Mouse (Mus musculus) layer of hippocampus, adult 2 months (tissue): ENCODE measurements at regions not wholly inside any gene's neighbourhood (a gene's known extent, or its start where the extent isn't known, plus 50 kb on each side); places are given as distances from the start of the nearest gene placed in this dataset.

Experiments used
- DNase-seq, 2 experiments: peaks; one replicate each; pipeline ENCODE4 v3.0.0; 2022; ENCODE audit warnings: low spot score in 2 of 2
- H3K27ac ChIP-seq: fragments of 200-600 bp; 2 replicates; pipeline ENCODE4 v1.8.1; 2022
- H3K4me3 ChIP-seq: fragments of 200-600 bp; 2 replicates; pipeline ENCODE4 v1.8.1; 2022; ENCODE audit warnings: mild to moderate bottlenecking
- CTCF ChIP-seq: fragments of 200-600 bp; conservative IDR thresholded peaks from 2 replicates; pipeline ENCODE4 v1.8.1; 2022; ENCODE audit warnings: antibody characterized with exemption, mild to moderate bottlenecking, moderate library complexity

DNA sequence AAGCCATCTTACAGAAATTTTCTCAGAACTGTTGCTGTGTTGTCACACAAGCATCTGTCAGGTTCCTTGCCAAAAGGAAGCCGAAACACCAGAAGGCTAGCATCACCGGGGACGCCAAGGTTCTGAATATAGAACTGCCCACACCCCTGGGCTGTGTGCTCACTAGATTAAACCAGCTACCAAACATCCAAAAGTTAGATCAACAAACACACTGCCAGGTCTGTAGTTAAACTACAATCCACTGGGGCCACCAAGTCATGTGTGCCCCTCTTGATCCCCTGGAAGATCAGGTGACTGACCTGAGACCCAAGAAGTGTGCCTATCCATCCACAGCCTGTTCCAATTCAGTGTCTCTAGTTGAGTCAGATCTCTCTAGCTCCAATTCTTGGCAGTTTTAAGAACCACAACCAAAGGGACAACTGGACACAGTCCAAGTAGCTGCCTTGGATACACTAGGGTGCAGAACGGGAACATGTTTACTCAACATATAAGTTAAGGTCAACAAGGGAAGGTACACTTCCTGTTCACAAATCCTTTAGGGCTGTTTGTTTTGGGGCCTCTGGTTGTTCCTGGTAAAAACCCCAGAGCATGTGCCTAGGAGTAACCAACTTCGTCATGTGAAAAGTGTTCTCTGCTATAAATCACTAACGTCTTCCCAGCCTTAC is 232.0 kb upstream of the Ppargc1a start:
- Histone ChIP-seq H3K27ac (no peak overlapping the region), H3K4me3 (no peak overlapping the region)
- TF ChIP-seq CTCF = no peak
- no peak for DNase-seq

DNA sequence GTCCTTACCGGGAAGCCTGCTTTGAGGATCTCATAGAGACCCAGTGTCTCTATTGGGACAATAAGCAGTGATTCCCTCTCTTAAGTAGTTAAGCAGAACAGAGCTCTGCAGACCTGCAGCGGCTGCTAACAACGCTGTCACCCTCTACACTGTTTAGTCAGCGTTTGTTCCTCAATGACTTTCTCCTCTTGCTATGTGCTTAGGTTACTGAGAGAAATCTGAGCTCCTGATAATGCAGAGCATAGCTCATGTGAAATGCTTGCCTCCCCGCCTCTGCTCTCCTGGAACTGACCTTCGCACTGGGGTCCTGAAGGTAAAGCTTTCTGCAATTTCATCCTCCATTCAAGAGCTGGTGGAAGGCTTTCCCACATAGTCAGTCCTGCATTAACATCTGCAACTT is 226.6 kb upstream of the Ppargc1a start:
- no peak overlapping the region for H3K4me3 ChIP-seq
- TF ChIP-seq CTCF = no peak
- no peak overlapping the region for H3K27ac ChIP-seq
- DNase-seq = no peak

GRCm38 (mm10) chr5:51792950-51793349 is 225.4 kb upstream of the Ppargc1a start:
- no peak for DNase-seq
- TF ChIP-seq CTCF = no peak
- no peak overlapping the region for H3K27ac ChIP-seq
- no peak overlapping the region for H3K4me3 ChIP-seq

DNA sequence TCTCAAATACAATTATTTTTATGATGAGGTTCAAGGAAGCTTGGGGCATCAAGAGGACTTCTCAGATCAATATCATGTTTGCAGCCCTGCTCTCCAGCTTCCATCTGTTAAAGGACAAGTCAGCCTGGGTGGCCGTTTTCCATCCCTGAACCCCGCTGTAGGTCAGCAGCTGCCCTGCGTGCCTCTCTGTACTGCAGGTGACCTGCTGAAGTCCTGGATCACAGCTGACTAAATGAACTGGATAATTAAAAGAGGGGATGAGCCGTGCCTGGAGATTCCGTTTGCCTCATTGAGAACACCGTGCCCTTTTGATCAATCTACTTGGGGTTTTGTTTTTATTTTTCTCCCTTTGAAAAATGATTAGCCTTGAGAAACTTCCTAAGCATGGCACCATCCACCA is 221.2 kb upstream of the Ppargc1a start:
- Histone ChIP-seq H3K4me3 (no peak overlapping the region), H3K27ac (no peak overlapping the region)
- TF ChIP-seq CTCF = no peak
- no peak for DNase-seq

DNA sequence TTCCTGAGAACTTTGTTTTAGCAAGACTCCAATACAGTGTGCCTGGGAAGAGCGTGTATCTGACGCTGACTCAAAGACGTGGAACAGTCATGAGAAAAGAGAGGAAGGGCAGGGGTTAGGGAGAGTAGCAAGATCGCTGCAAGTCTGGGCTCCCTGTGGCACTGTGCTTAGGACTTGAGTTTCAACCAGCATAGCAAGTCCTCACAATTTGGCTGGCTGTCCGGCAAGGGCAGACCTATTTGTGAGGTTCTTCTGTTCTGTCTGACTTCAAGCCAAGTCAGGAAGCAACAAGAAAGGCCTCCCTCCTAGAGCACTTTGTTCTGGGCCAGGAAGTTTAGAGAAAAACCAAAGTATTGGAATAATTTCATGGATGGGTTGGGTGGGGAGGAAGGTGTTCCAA is 216.0 kb upstream of the Ppargc1a start:
- Histone ChIP-seq H3K27ac (peak overlapping the region; percentile 79), H3K4me3 (no peak overlapping the region)
- DNase-seq = peak in 1 of 2 experiments; percentile 44
- no peak for TF ChIP-seq CTCF

- no peak overlapping the region for H3K4me3 ChIP-seq
- DNase-seq = no peak
- no peak for TF ChIP-seq CTCF
- H3K27ac ChIP-seq = peak overlapping the region; percentile 79
These were observed 215.6 kb upstream of the Ppargc1a start for GRCm38 (mm10) chr5:51783099-51783498.

GRCm38 (mm10) chr5:51775502-51776145 is 208.1 kb upstream of the Ppargc1a start:
- H3K4me3 ChIP-seq = no peak overlapping the region
- peak; percentile 42 to 63 for DNase-seq
- TF ChIP-seq CTCF = no peak
- H3K27ac ChIP-seq = peak overlapping the region; percentile 68

DNA sequence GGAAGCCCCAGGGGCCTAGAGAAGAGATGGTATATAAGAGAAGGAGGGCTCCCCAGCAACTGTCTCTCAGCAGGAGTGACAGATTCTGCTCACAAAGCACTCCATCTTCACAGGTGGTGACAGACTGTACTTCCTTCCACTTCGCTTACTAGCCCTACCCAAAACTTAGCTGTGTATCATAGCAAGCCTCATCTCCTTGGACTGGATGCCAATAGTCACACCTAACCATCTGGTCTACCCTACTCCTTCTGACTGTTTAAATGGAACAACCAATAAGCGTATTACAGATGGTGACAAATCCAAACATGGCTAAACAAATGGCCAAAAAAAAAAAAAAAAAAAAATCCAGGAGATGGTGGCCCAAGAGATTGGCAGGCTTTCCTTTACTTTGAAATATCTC is 204.1 kb upstream of the Ppargc1a start:
- TF ChIP-seq CTCF = no peak
- Histone ChIP-seq H3K27ac (no peak overlapping the region), H3K4me3 (no peak overlapping the region)
- peak in 1 of 2 experiments; percentile 23 for DNase-seq

DNA sequence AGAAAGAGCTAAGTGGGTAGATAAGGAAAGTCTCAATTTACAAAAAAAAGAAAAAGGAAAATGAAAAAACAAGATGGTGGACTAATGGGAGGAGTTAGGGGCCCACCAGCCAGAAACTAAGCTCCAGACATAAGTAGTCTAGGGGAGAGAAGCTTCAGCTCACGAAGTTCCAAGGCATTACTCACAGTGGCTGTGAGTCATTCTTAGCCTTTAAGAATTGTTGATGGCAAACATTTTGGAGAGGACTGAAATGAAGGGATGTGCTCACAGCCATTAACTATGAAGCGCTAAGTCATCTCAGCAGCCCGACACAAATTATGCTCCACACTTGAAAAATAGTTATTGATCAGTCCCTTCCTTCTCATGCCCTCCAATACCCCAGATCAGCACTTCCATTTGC is 198.6 kb upstream of the Ppargc1a start:
- Histone ChIP-seq H3K4me3 (no peak overlapping the region), H3K27ac (no peak overlapping the region)
- no peak for TF ChIP-seq CTCF
- no peak for DNase-seq

DNA sequence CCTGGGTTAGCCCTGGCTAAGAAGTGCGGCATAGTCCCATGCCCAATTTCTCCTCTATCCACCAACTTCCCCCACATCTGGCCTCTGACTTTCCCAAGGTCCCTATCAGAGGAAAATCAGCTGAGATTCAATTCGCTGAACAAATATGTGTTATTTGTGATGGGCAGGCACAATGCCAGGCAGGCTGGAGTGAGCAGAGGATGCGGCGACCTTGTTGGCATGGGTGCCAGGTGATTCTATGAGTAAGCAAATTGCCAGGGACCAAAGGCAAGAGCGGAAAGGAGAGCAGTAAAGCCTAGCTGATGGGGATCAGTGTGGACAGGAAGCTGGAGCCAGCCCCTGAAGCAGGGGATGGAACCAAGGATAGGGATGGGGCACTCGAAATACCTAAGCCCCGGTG is 196.9 kb upstream of the Ppargc1a start:
- Histone ChIP-seq H3K4me3 (no peak overlapping the region), H3K27ac (no peak overlapping the region)
- TF ChIP-seq CTCF = no peak
- DNase-seq = no peak

- no peak for DNase-seq
- TF ChIP-seq CTCF = no peak
- H3K27ac ChIP-seq = no peak overlapping the region
These were observed 196.1 kb upstream of the Ppargc1a start for GRCm38 (mm10) chr5:51763599-51763998.

GRCm38 (mm10) chr5:51762352-51762751 is 194.8 kb upstream of the Ppargc1a start:
- no peak for DNase-seq

More at GRCm38 (mm10) chr5:51763599-51763998, 196.1 kb upstream of the Ppargc1a start:
- no peak overlapping the region for H3K4me3 ChIP-seq

GRCm38 (mm10) chr5:51758289-51758688 is 190.8 kb upstream of the Ppargc1a start:
- TF ChIP-seq CTCF = no peak
- Histone ChIP-seq H3K4me3 (no peak overlapping the region), H3K27ac (no peak overlapping the region)
- no peak for DNase-seq

More at GRCm38 (mm10) chr5:51762352-51762751, 194.8 kb upstream of the Ppargc1a start:
- H3K27ac ChIP-seq = no peak overlapping the region
- TF ChIP-seq CTCF = no peak
- H3K4me3 ChIP-seq = no peak overlapping the region

DNA sequence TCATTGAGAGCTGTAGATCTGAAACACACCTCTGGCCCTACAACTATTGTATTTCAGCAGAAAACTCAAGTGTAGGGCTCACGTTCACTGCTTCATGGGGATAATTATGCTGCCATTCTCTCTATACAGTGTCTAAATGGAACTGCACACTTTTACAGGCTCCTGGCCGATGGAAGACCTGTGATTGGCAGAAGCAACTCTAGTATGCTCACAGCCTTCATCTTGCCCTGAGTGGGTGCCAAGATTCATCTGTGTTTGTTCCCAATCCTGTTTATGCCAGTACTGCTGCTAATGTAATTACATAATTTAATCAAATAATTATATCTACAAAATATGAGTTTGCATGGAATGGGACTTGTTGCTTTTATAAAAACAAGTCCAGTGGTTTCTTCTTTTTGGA is 190.3 kb upstream of the Ppargc1a start:
- DNase-seq = no peak
- H3K27ac ChIP-seq = no peak overlapping the region
- no peak overlapping the region for H3K4me3 ChIP-seq
- no peak for TF ChIP-seq CTCF

GRCm38 (mm10) chr5:51752024-51752423 is 184.5 kb upstream of the Ppargc1a start:
- H3K27ac ChIP-seq = no peak overlapping the region
- no peak for DNase-seq
- H3K4me3 ChIP-seq = no peak overlapping the region
- no peak for TF ChIP-seq CTCF
